Mouse (Mus musculus): ENCODE data around the gene Acox2.

Gene Acox2

GRCm38 (mm10) chr14:8209896-8210295, 49.3 kb downstream of the Acox2 start:
- no peak for DNase-seq

GRCm38 (mm10) chr14:8208876-8209275, 50.3 kb downstream of the Acox2 start:
- no peak for DNase-seq

- no peak for DNase-seq
Measured at GRCm38 (mm10) chr14:8207543-8207942, 51.6 kb downstream of the Acox2 start.

- DNase-seq = no peak
Measured at GRCm38 (mm10) chr14:8207105-8207504, 52.0 kb downstream of the Acox2 start.

- no peak for DNase-seq
Measured at GRCm38 (mm10) chr14:8206179-8206910, 52.8 kb downstream of the Acox2 start.

- DNase-seq = no peak
Measured at GRCm38 (mm10) chr14:8201715-8202114, 57.4 kb downstream of the Acox2 start.

GRCm38 (mm10) chr14:8200769-8201168, 58.4 kb downstream of the Acox2 start:
- DNase-seq = no peak

- no peak for DNase-seq
Measured at GRCm38 (mm10) chr14:8192727-8193126, 66.4 kb downstream of the Acox2 start.

GRCm38 (mm10) chr14:8191331-8191965, 67.7 kb downstream of the Acox2 start:
- no peak for DNase-seq

- no peak for DNase-seq
Measured at GRCm38 (mm10) chr14:8190556-8190955, 68.6 kb downstream of the Acox2 start.

GRCm38 (mm10) chr14:8186278-8187045, 72.7 kb downstream of the Acox2 start:
- DNase-seq = no peak

GRCm38 (mm10) chr14:8183330-8183729, 75.8 kb downstream of the Acox2 start:
- DNase-seq = no peak

GRCm38 (mm10) chr14:8180371-8181035, 78.7 kb downstream of the Acox2 start:
- DNase-seq = no peak

- DNase-seq = no peak
Measured at GRCm38 (mm10) chr14:8176251-8176650, 82.9 kb downstream of the Acox2 start.
